Mouse (Mus musculus): ENCODE data around the gene Hmgb1. TPM values are rescaled to one million over a fixed set of nuclear protein-coding genes. Genes with fewer than 3 reads are reported as not detected.

The Hmgb1 gene
- 579 and 668 TPM in 2 replicates for polyA plus RNA-seq (2015; fragmentation: Nextera tagmentation; extraction: Ambion mirVana)

GRCm38 (mm10) chr5:149184104-149184843, at the start of gene Hmgb1, which contains the start of gene Uspl1:
Gene Hmgb1, minus strand, starts transcription at chr5:149184489.
Gene Uspl1, plus strand, starts transcription at chr5:149184350.

Other genes starting within 250 kb of the Hmgb1 start
- 0.61 and 7.3 TPM in 2 replicates for gene Gm42791, start 189.3 kb downstream of the Hmgb1 start, polyA plus RNA-seq (2015; fragmentation: Nextera tagmentation; extraction: Ambion mirVana)
- 42.7 and 46.0 TPM in 2 replicates for gene Uspl1, start 139 bp downstream of the Hmgb1 start, polyA plus RNA-seq (2015; fragmentation: Nextera tagmentation; extraction: Ambion mirVana)
- gene Alox5ap, start 80.3 kb upstream of the Hmgb1 start, polyA plus RNA-seq (2015; fragmentation: Nextera tagmentation; extraction: Ambion mirVana): 18.3 and 20.7 TPM in 2 replicates
- gene Medag, start 227.3 kb upstream of the Hmgb1 start, polyA plus RNA-seq (2015; fragmentation: Nextera tagmentation; extraction: Ambion mirVana): 3.2 TPM in 2 replicates